In genomic region chr3:130935302-130935925, GRCm38 (mm10) we compare ENCODE assay signal across 11 mouse cellular contexts.
DNase-seq lines count a peak whose midpoint lies in the region; ATAC-seq lines count a peak whose summit lies in the region.
"Had no signal": no experiment of that assay in that cellular context is flagged by ENCODE, and none has a peak within 500 bp of the region (broad histone marks: within the 10 kb centered on the region; RNA-seq: fewer than 3 reads in every experiment).

No protein-coding gene starts in this region.

- DNase-seq in gastrocnemius, postnatal 25 days = peak; percentile 22
- no peak for DNase-seq in gastrocnemius, postnatal 36 days
- peak; percentile 59 for DNase-seq in left cerebral cortex, postnatal 4 days
- no peak for DNase-seq in left cerebral cortex, adult 9 months (ENCODE audit: low spot score in 2 of 2)
- peak; percentile 19 for DNase-seq in embryo, embryonic 10.5 days (ENCODE audit: low spot score)
- DNase-seq in natural killer cell, adult 2 months (ENCODE audit: low spot score in 2 of 2) = no peak
- DNase-seq: kidney, postnatal 14 days had no signal

- peaks cover 23% of the 10 kb centered on the region for H3K4me1 ChIP-seq in limb, embryonic 13.5 days
- H3K4me1 ChIP-seq in intestine, embryonic 15.5 days (replicated peaks) = 0 out of 2 replicates have a peak, but pooled peaks cover 3% of the 10 kb centered on the region
- H3K4me1 ChIP-seq: hindbrain, embryonic 13.5 days had no signal

- intact Hi-C loops in gastrocnemius, postnatal 36 days (cut with DNase I) = no loop called here
- intact Hi-C loops in left cerebral cortex, postnatal 4 days (cut with DNase I) = no loop called here

- ATAC-seq in limb, embryonic 13.5 days (ENCODE audit: low FRiP score, low read depth) = peak; percentile 49
- no peak for ATAC-seq in intestine, embryonic 15.5 days
- ATAC-seq: forebrain, embryonic 16.5 days had no signal

- H3K9me3 ChIP-seq in limb, embryonic 13.5 days = no peaks in the 10 kb centered on the region
- H3K9me3 ChIP-seq in intestine, embryonic 15.5 days = no peaks in the 10 kb centered on the region
- H3K9me3 ChIP-seq: hindbrain, embryonic 13.5 days had no signal

- peak overlapping the region; percentile 19; the same call in 1 of the 2 replicates for H3K4me2 ChIP-seq in limb, embryonic 13.5 days (replicated peaks)
- no peak overlapping the region for H3K4me2 ChIP-seq in intestine, embryonic 15.5 days (replicated peaks)
- H3K4me2 ChIP-seq: hindbrain, embryonic 13.5 days had no signal

- H3K9ac ChIP-seq in limb, embryonic 13.5 days = no peak overlapping the region
- H3K9ac ChIP-seq in intestine, embryonic 15.5 days = no peak overlapping the region
- H3K9ac ChIP-seq: hindbrain, embryonic 13.5 days had no signal

- H3K4me3 ChIP-seq in limb, embryonic 13.5 days = no peak overlapping the region
- H3K4me3 ChIP-seq in intestine, embryonic 15.5 days (replicated peaks) = no peak overlapping the region
- H3K4me3 ChIP-seq: hindbrain, embryonic 13.5 days had no signal

- H3K27ac ChIP-seq in limb, embryonic 13.5 days = peak overlapping the region; percentile 33
- no peak overlapping the region for H3K27ac ChIP-seq in intestine, embryonic 15.5 days
- H3K27ac ChIP-seq: hindbrain, embryonic 13.5 days had no signal

- no peaks in the 10 kb centered on the region for H3K36me3 ChIP-seq in limb, embryonic 13.5 days
- no peaks in the 10 kb centered on the region for H3K36me3 ChIP-seq in intestine, embryonic 15.5 days
- H3K36me3 ChIP-seq: hindbrain, embryonic 13.5 days had no signal

- H3K27me3 ChIP-seq in limb, embryonic 13.5 days = peaks cover 4% of the 10 kb centered on the region; the same call in 1 of the 2 replicates
- 0 out of 2 replicates have a peak, but pooled peaks cover 3% of the 10 kb centered on the region for H3K27me3 ChIP-seq in intestine, embryonic 15.5 days (replicated peaks)

- 38% methylated on average over 8 of the region's 8 CpGs for WGBS in limb, embryonic 13.5 days
- WGBS in intestine, embryonic 15.5 days = 55% methylated on average over 8 of the region's 8 CpGs

Comparison
In these comparisons a context has a peak if more than half of its experiments do, and no peak if none do; other contexts are left out.
1. DNase-seq: peak in gastrocnemius, postnatal 25 days (single experiment), left cerebral cortex, postnatal 4 days (single experiment) and embryo, embryonic 10.5 days (single experiment); none in gastrocnemius, postnatal 36 days (0 of 2), left cerebral cortex, adult 9 months (0 of 2) and natural killer cell, adult 2 months (0 of 2).